Mouse (Mus musculus): ENCODE data around the gene Gm10160.

DNA sequence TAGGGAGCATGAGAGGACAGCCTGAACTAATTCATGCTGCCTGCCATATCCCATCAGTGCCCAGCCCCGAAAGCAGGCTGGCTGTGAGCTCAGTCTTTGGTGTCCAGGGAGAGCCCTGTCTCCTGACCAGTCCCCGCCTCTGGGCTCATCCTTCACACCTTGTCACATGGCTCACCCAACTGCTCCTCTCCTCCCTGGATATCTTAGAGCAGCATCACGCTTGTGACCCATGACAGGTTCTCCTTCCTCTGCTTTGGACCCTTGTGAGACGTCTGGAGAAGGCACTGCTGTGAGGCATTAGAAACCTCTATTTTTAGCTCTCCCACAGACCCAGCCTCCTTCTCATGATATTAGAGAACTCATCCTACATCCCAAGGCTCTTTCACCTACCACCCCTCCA, 6.3 kb upstream of the Gm10160 start:
- TF ChIP-seq CTCF (IDR thresholded peaks at IDR 0.05; ENCODE audit: borderline replicate concordance, extremely low read depth, insufficient read depth, insufficient read length), result no peak
- TF ChIP-seq POLR2A (IDR thresholded peaks at IDR 0.05; ENCODE audit: borderline replicate concordance, extremely low read depth, insufficient read depth, insufficient read length, poor library complexity, severe bottlenecking), result no peak
